Mouse (Mus musculus): Measurements from ENCODE around the gene Tlx2.

GRCm38 (mm10) chr6:83058725-83059124 lies 11.4 kb downstream of the Tlx2 start:
- no peak for TF ChIP-seq MAX (IDR thresholded peaks at IDR 0.05)
- TF ChIP-seq CTCF (IDR thresholded peaks at IDR 0.05; ENCODE audit: control insufficient read depth, insufficient read depth, insufficient read length), result no peak
- TF ChIP-seq MYOD1 (IDR thresholded peaks at IDR 0.05; ENCODE audit: control insufficient read depth, insufficient read length, low read depth), result no peak

Measured in C2C12 (cell line).